Comparison of ENCODE assay signal across 11 mouse cellular contexts in the genomic region with DNA sequence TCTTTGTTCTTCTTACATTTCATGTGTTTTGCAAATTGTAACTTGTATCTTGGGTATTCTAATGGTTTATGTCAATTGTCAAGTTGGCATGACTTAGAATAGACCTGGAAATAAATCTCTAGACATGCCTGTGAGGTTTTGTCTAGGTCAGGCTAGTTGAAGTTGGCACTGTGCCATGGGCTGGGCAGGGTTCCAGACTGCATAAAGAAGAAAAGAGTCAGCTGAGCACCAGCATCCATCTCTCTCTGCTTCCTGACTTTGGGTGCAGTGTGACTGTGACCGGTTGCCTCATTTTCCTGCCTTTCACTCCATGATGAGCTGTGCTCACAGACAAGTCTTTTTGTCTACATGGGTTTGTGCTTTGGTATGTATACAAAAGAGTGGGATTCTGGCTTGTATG.
DNase-seq lines count a peak whose midpoint lies in the region; ATAC-seq and TF ChIP-seq lines count a peak whose summit lies in the region.
"Had no signal": no experiment of that assay in that cellular context is flagged by ENCODE, and none has a peak within 500 bp of the region (broad histone marks: within the 10 kb centered on the region; RNA-seq: fewer than 3 reads in every experiment).

No protein-coding gene starts in this region.

- no peaks in the 10 kb centered on the region for H3K27me3 ChIP-seq in forebrain, postnatal 0 days (ENCODE audit: insufficient read depth, low read length)
- H3K27me3 ChIP-seq in forebrain, embryonic 13.5 days: no peaks in the 10 kb centered on the region
- no peaks in the 10 kb centered on the region for H3K27me3 ChIP-seq in midbrain, embryonic 14.5 days (ENCODE audit: control insufficient read depth, insufficient read depth, low read length)
- H3K27me3 ChIP-seq in midbrain, embryonic 13.5 days: no peaks in the 10 kb centered on the region
- no peaks in the 10 kb centered on the region for H3K27me3 ChIP-seq in hindbrain, embryonic 12.5 days

- no peak overlapping the region for H3K27ac ChIP-seq in forebrain, postnatal 0 days (ENCODE audit: low read depth, low read length)
- no peak overlapping the region for H3K27ac ChIP-seq in forebrain, embryonic 13.5 days
- no peak overlapping the region for H3K27ac ChIP-seq in midbrain, embryonic 14.5 days (replicated peaks; ENCODE audit: low read depth, low read length)
- H3K27ac ChIP-seq in midbrain, embryonic 13.5 days: no peak overlapping the region
- H3K27ac ChIP-seq in hindbrain, embryonic 12.5 days: no peak overlapping the region

- 26% methylated on average over 1 of the region's 1 CpGs for WGBS in forebrain, postnatal 0 days
- 71% methylated on average over 1 of the region's 1 CpGs for WGBS in forebrain, embryonic 13.5 days
- WGBS in midbrain, embryonic 14.5 days: 58% methylated on average over 1 of the region's 1 CpGs
- 72% methylated on average over 1 of the region's 1 CpGs for WGBS in midbrain, embryonic 13.5 days
- 64% methylated on average over 1 of the region's 1 CpGs for WGBS in hindbrain, embryonic 12.5 days

- H3K4me3 ChIP-seq in forebrain, postnatal 0 days (ENCODE audit: low read depth, low read length): no peak overlapping the region
- H3K4me3 ChIP-seq in forebrain, embryonic 13.5 days: no peak overlapping the region
- H3K4me3 ChIP-seq in midbrain, embryonic 14.5 days (replicated peaks; ENCODE audit: low read depth, low read length): no peak overlapping the region
- no peak overlapping the region for H3K4me3 ChIP-seq in midbrain, embryonic 13.5 days (replicated peaks)
- no peak overlapping the region for H3K4me3 ChIP-seq in hindbrain, embryonic 12.5 days
- H3K4me3 ChIP-seq: erythroblast, embryonic 14.5 days had no signal

- no peaks in the 10 kb centered on the region for H3K9me3 ChIP-seq in forebrain, postnatal 0 days (ENCODE audit: low read length)
- H3K9me3 ChIP-seq in forebrain, embryonic 13.5 days (replicated peaks): no peaks in the 10 kb centered on the region
- H3K9me3 ChIP-seq in midbrain, embryonic 14.5 days (ENCODE audit: control insufficient read depth, low read length): no peaks in the 10 kb centered on the region
- no peaks in the 10 kb centered on the region for H3K9me3 ChIP-seq in midbrain, embryonic 13.5 days
- no peaks in the 10 kb centered on the region for H3K9me3 ChIP-seq in hindbrain, embryonic 12.5 days (replicated peaks)

- H3K4me2 ChIP-seq in forebrain, postnatal 0 days (ENCODE audit: low read depth): no peak overlapping the region
- H3K4me2 ChIP-seq in forebrain, embryonic 13.5 days: no peak overlapping the region
- no peak overlapping the region for H3K4me2 ChIP-seq in midbrain, embryonic 14.5 days (ENCODE audit: low read length)
- H3K4me2 ChIP-seq in midbrain, embryonic 13.5 days (replicated peaks): no peak overlapping the region
- H3K4me2 ChIP-seq in hindbrain, embryonic 12.5 days (replicated peaks): no peak overlapping the region

- peak; percentile 30 for DNase-seq in forebrain, postnatal 0 days
- peak; percentile 52 for DNase-seq in midbrain, embryonic 14.5 days
- DNase-seq in cerebellum, postnatal 4 days (ENCODE audit: low spot score in 2 of 2): peak; percentile 34 to 59
- DNase-seq in lung, postnatal 10 days: peak; percentile 50
- DNase-seq in frontal cortex, postnatal 14 days (ENCODE audit: low spot score in 2 of 2): no peak
- DNase-seq: layer of hippocampus, postnatal 36 days; thymus, postnatal 36 days had no signal

- H3K4me1 ChIP-seq in forebrain, postnatal 0 days (ENCODE audit: insufficient read depth): no peaks in the 10 kb centered on the region
- H3K4me1 ChIP-seq in forebrain, embryonic 13.5 days: no peaks in the 10 kb centered on the region
- H3K4me1 ChIP-seq in midbrain, embryonic 14.5 days (ENCODE audit: control insufficient read depth, insufficient read depth, low read length): no peaks in the 10 kb centered on the region
- H3K4me1 ChIP-seq in midbrain, embryonic 13.5 days (replicated peaks): no peaks in the 10 kb centered on the region
- H3K4me1 ChIP-seq in hindbrain, embryonic 12.5 days: no peaks in the 10 kb centered on the region

- no peaks in the 10 kb centered on the region for H3K36me3 ChIP-seq in forebrain, postnatal 0 days (ENCODE audit: insufficient read depth)
- H3K36me3 ChIP-seq in forebrain, embryonic 13.5 days (ENCODE audit: poor library complexity, severe bottlenecking): no peaks in the 10 kb centered on the region
- H3K36me3 ChIP-seq in midbrain, embryonic 14.5 days (ENCODE audit: control insufficient read depth, insufficient read depth, low read length): no peaks in the 10 kb centered on the region
- no peaks in the 10 kb centered on the region for H3K36me3 ChIP-seq in midbrain, embryonic 13.5 days
- no peaks in the 10 kb centered on the region for H3K36me3 ChIP-seq in hindbrain, embryonic 12.5 days

- H3K9ac ChIP-seq in forebrain, postnatal 0 days: no peak overlapping the region
- no peak overlapping the region for H3K9ac ChIP-seq in forebrain, embryonic 13.5 days
- no peak overlapping the region for H3K9ac ChIP-seq in midbrain, embryonic 14.5 days (replicated peaks; ENCODE audit: low read length)
- H3K9ac ChIP-seq in midbrain, embryonic 13.5 days (replicated peaks): no peak overlapping the region
- H3K9ac ChIP-seq in hindbrain, embryonic 12.5 days: no peak overlapping the region

- no peak for TF ChIP-seq CTCF in forebrain, postnatal 0 days (IDR thresholded peaks at IDR 0.05; ENCODE audit: low read depth)

- no peak for ATAC-seq in forebrain, postnatal 0 days
- no peak for ATAC-seq in forebrain, embryonic 13.5 days
- no peak for ATAC-seq in midbrain, embryonic 14.5 days (ENCODE audit: low FRiP score, low TSS enrichment)
- no peak for ATAC-seq in midbrain, embryonic 13.5 days
- ATAC-seq in hindbrain, embryonic 12.5 days (ENCODE audit: low FRiP score): no peak

Comparison
In these comparisons a context has a peak if more than half of its experiments do, and no peak if none do; other contexts are left out.
1. DNase-seq: peak in forebrain, postnatal 0 days (single experiment), midbrain, embryonic 14.5 days (single experiment), cerebellum, postnatal 4 days (2 of 2) and lung, postnatal 10 days (single experiment); none in frontal cortex, postnatal 14 days (0 of 2).